Mouse (Mus musculus): Measurements from ENCODE around the gene Foxb2. TPM values are rescaled to one million over a fixed set of nuclear protein-coding genes. Genes with fewer than 3 reads are reported as not detected.

Foxb2 gene
- total RNA-seq, 1 experiment, result not detected

DNA sequence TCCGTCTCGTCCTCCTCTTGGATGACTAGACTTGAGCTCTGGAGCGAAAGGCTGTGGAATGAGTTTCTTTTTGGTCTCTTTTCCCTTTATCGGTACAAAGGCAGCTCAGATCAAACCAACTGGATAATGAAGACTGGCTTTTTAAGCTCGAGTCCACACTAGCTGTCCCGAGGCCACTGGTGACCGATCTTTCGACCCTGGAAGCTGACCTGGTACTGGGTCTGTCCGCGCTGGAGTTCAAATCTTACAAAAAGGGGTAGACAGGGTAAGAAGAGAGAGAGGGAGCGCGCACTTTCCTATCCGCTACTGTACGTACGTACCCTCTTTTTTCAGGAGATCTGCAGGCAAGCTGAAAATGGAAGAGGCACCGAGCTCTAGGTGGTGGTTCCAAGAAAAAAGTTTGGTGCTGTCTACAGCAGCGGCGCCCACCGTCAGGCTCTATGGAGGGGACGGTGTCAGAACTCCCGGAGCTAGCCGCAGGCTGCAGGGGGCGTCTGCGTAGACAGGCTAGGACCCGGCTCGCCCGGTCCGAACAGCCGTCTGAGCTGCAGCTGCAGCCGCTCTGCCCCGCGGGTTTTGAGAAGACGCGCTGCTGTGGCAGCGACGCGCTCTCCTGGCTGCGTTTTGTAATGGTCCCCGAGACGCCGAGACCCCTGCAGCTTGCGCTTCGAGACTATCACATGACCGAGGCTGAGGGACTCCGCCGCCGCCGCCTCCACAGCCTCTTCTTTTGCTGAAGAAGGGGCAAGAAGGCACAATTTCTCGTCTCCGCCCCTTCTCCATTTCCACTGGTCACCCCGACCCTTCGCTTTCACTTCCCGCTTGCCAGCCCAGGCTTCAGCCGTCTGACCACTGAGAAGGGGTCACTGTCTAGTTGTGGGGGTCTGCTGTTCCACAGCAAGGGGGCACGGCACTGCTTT is 597 bp upstream of the Foxb2 start:
- Histone ChIP-seq H3K9me3 (ENCODE audit: control insufficient read depth, insufficient read depth, low read depth, low read length) (no peaks in the 10 kb centered on the region), H3K9ac (ENCODE audit: insufficient read depth, low read depth, low read length, poor library complexity, severe bottlenecking) (no peak overlapping the region), H3K4me3 (ENCODE audit: insufficient read depth in 1 of 2, low read depth in 1 of 2, low read length in 2 of 2, poor library complexity in 1 of 2, severe bottlenecking in 1 of 2) (peak overlapping the region; percentile 7 to 28; a peak in 3 of 4 replicates), H3K4me1 (ENCODE audit: control insufficient read depth in 2 of 2, insufficient read depth in 2 of 2, low read length in 2 of 2, poor library complexity in 1 of 2) (peaks cover 0 to 6% of the 10 kb centered on the region in 2 experiments; a peak in 1 of 4 replicates), H3K36me3 (ENCODE audit: control insufficient read depth, insufficient read depth, low read length, poor library complexity, severe bottlenecking) (no peaks in the 10 kb centered on the region), H3K27ac (ENCODE audit: insufficient read depth, low read depth, low read length, poor library complexity, severe bottlenecking) (no peak overlapping the region)
- DNase-seq (ENCODE audit: low read depth, low spot score), result peak; percentile 16
- TF ChIP-seq HCFC1 (IDR thresholded peaks at IDR 0.05; ENCODE audit: borderline replicate concordance, insufficient read depth, low read length), result no peak
- TF ChIP-seq ZC3H11A (IDR thresholded peaks at IDR 0.05; ENCODE audit: borderline replicate concordance, low read depth, low read length), result no peak
- no peak for TF ChIP-seq CHD2 (IDR thresholded peaks at IDR 0.05; ENCODE audit: low read depth, low read length)
- TF ChIP-seq MAFK (IDR thresholded peaks at IDR 0.05; ENCODE audit: insufficient read depth, low read depth, low read length), result no peak
- no peak for TF ChIP-seq ZNF384 (IDR thresholded peaks at IDR 0.05; ENCODE audit: low read depth, low read length)
- in situ Hi-C loops (cut with MboI; ENCODE audit: low sequenced_read_pairs in 2 of 2, unreplicated experiment in 2 of 2), result no loop called here

DNA sequence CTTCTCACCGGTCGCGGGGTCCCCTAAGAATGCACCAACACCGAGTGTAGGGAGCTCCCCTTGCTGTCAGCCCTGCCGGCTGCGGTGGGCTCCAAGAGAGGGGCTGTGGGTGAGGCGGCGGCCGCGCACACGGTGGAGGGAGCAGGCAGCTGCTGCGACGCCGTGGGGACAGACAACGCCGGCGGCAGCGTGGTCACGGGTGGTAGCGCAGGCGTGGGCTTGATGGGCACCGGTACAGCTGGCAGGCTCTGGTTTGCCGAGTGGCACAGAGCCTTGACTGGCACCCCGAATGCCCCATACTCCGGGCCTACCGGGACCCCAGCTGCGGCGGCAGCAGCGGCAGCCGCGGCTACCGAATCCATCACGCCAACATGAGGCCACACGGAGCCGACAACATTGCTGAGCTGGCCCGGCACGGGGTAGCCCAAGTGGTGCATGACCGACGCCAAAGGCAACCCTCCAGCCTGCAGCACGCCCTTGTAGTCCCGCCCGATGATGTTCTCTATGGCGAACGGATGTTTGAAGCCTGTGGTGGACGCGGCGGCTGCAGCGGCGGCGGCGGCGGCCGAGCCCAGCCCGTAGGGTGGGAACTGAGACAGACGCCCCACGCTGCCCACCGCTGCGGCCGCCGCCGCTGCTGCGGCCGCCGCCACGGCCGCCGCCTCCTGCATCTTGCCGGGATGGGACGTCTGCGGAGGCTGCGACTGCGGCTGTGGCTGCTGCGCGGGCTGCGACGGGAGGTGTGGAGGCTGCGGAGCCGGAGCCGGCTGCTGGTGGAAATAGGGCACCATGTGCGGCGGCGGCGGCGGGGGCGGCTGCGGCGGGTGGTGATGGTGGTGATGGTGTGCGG is 1.0 kb downstream of the Foxb2 start:
- H3K4me3 ChIP-seq (ENCODE audit: insufficient read depth in 1 of 2, low read depth in 1 of 2, low read length in 2 of 2, poor library complexity in 1 of 2, severe bottlenecking in 1 of 2), result peak overlapping the region; percentile 40 to 45; a peak in 3 of 4 replicates
- H3K27ac ChIP-seq (ENCODE audit: insufficient read depth, low read depth, low read length, poor library complexity, severe bottlenecking), result no peak overlapping the region
- H3K9me3 ChIP-seq (ENCODE audit: control insufficient read depth, insufficient read depth, low read depth, low read length), result no peaks in the 10 kb centered on the region
- in situ Hi-C loops (cut with MboI; ENCODE audit: low sequenced_read_pairs in 2 of 2, unreplicated experiment in 2 of 2), result no loop called here
- no peaks in the 10 kb centered on the region for H3K36me3 ChIP-seq (ENCODE audit: control insufficient read depth, insufficient read depth, low read length, poor library complexity, severe bottlenecking)
- TF ChIP-seq ZC3H11A (IDR thresholded peaks at IDR 0.05; ENCODE audit: borderline replicate concordance, low read depth, low read length) (no peak), CHD2 (IDR thresholded peaks at IDR 0.05; ENCODE audit: low read depth, low read length) (no peak), HCFC1 (IDR thresholded peaks at IDR 0.05; ENCODE audit: borderline replicate concordance, insufficient read depth, low read length) (no peak), MAFK (IDR thresholded peaks at IDR 0.05; ENCODE audit: insufficient read depth, low read depth, low read length) (no peak), ZNF384 (IDR thresholded peaks at IDR 0.05; ENCODE audit: low read depth, low read length) (no peak)
- peaks cover 0 to 6% of the 10 kb centered on the region in 2 experiments; a peak in 1 of 4 replicates for H3K4me1 ChIP-seq (ENCODE audit: control insufficient read depth in 2 of 2, insufficient read depth in 2 of 2, low read length in 2 of 2, poor library complexity in 1 of 2)
- no peak for DNase-seq (ENCODE audit: low read depth, low spot score)
- no peak overlapping the region for H3K9ac ChIP-seq (ENCODE audit: insufficient read depth, low read depth, low read length, poor library complexity, severe bottlenecking)

DNA sequence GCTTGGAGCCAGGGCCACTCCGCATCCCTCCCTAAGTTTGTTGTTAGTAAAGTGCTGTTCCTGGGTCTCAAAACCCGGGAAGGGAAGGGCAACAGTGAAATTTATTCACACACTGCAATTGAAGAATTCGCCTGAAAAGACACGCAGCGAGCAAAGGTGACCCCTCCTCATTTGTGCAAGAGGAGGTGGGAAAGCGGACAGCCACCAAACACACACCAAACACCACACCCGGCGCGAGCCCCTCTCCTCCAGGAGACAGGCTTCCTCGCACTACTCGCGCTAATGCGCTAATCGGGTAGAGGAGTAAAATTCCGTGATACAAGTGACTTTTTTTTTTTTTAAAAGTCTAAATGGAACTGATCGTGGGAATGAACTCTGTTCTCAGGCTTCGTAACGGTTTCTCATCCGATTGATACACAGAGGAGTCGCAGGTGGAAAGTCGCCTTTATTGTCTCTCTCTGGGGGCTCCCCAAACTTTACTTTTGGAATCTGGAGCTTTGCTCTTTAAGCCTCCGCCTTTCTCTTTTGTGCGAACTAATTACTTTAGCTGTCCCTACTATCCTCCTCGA is 2.3 kb downstream of the Foxb2 start:
- no peaks in the 10 kb centered on the region for H3K9me3 ChIP-seq (ENCODE audit: control insufficient read depth, insufficient read depth, low read depth, low read length)
- peaks cover 0 to 6% of the 10 kb centered on the region in 2 experiments; a peak in 1 of 4 replicates for H3K4me1 ChIP-seq (ENCODE audit: control insufficient read depth in 2 of 2, insufficient read depth in 2 of 2, low read length in 2 of 2, poor library complexity in 1 of 2)
- no peak overlapping the region for H3K27ac ChIP-seq (ENCODE audit: insufficient read depth, low read depth, low read length, poor library complexity, severe bottlenecking)
- no peak overlapping the region for H3K4me3 ChIP-seq (ENCODE audit: insufficient read depth in 1 of 2, low read depth in 1 of 2, low read length in 2 of 2, poor library complexity in 1 of 2, severe bottlenecking in 1 of 2)
- DNase-seq (ENCODE audit: low read depth, low spot score), result peak; percentile 29
- H3K9ac ChIP-seq (ENCODE audit: insufficient read depth, low read depth, low read length, poor library complexity, severe bottlenecking), result no peak overlapping the region
- in situ Hi-C loops (cut with MboI; ENCODE audit: low sequenced_read_pairs in 2 of 2, unreplicated experiment in 2 of 2), result no loop called here
- H3K36me3 ChIP-seq (ENCODE audit: control insufficient read depth, insufficient read depth, low read length, poor library complexity, severe bottlenecking), result no peaks in the 10 kb centered on the region
- TF ChIP-seq ZC3H11A (IDR thresholded peaks at IDR 0.05; ENCODE audit: borderline replicate concordance, low read depth, low read length), result no peak
- TF ChIP-seq ZNF384 (IDR thresholded peaks at IDR 0.05; ENCODE audit: low read depth, low read length), result 0 out of 2 replicates have a peak, but pooled peaks have one; percentile 33
- TF ChIP-seq MAFK (IDR thresholded peaks at IDR 0.05; ENCODE audit: insufficient read depth, low read depth, low read length), result no peak
- no peak for TF ChIP-seq CHD2 (IDR thresholded peaks at IDR 0.05; ENCODE audit: low read depth, low read length)

DNA sequence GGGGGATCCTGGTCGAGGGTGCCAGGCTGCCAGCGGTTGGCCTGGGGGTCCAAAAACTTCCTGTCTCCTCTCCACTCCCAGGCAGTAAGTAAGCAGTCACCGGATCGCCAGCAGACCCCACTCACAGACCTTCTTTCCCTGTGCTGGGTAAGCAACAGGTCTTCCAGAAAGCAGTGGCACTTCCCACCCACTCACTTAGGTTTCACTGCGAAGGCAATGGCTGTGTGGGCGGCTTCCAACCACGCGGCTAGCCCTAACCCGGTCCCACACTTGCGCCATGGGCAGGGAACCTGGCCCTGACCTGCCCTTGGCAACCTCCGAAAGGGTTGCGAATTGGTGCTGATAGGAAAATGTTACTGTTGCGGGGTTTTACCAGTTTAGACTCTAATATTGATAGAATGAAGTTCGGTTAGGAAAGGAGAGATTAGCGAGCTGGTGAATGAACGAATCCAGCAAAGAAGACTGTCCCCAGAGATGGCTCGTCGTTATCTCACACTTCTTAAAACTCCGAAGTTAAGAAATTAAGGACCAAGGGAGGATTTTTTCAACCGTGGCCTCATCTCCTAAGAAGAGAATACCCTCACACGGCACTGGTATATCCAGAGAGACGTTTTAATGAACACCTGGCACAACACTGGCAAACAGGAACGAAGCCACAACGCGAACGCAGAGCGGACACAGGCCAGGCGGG is 3.0 kb downstream of the Foxb2 start:
- no peak overlapping the region for H3K9ac ChIP-seq (ENCODE audit: insufficient read depth, low read depth, low read length, poor library complexity, severe bottlenecking)
- TF ChIP-seq CHD2 (IDR thresholded peaks at IDR 0.05; ENCODE audit: low read depth, low read length) (no peak), HCFC1 (IDR thresholded peaks at IDR 0.05; ENCODE audit: borderline replicate concordance, insufficient read depth, low read length) (no peak), ZNF384 (IDR thresholded peaks at IDR 0.05; ENCODE audit: low read depth, low read length) (no peak), ZC3H11A (IDR thresholded peaks at IDR 0.05; ENCODE audit: borderline replicate concordance, low read depth, low read length) (no peak), MAFK (IDR thresholded peaks at IDR 0.05; ENCODE audit: insufficient read depth, low read depth, low read length) (no peak)
- peak; percentile 27 for DNase-seq (ENCODE audit: low read depth, low spot score)
- peaks cover 0 to 6% of the 10 kb centered on the region in 2 experiments; a peak in 1 of 4 replicates for H3K4me1 ChIP-seq (ENCODE audit: control insufficient read depth in 2 of 2, insufficient read depth in 2 of 2, low read length in 2 of 2, poor library complexity in 1 of 2)
- in situ Hi-C loops (cut with MboI; ENCODE audit: low sequenced_read_pairs in 2 of 2, unreplicated experiment in 2 of 2), result no loop called here
- no peak overlapping the region for H3K27ac ChIP-seq (ENCODE audit: insufficient read depth, low read depth, low read length, poor library complexity, severe bottlenecking)
- H3K4me3 ChIP-seq (ENCODE audit: insufficient read depth in 1 of 2, low read depth in 1 of 2, low read length in 2 of 2, poor library complexity in 1 of 2, severe bottlenecking in 1 of 2), result peak overlapping the region in 1 of 2 experiments; percentile 17; a peak in 2 of 4 replicates
- no peaks in the 10 kb centered on the region for H3K9me3 ChIP-seq (ENCODE audit: control insufficient read depth, insufficient read depth, low read depth, low read length)
- H3K36me3 ChIP-seq (ENCODE audit: control insufficient read depth, insufficient read depth, low read length, poor library complexity, severe bottlenecking), result no peaks in the 10 kb centered on the region
